Mouse (Mus musculus): Measurements from ENCODE around the gene Mettl15. TPM values are rescaled to one million over a fixed set of nuclear protein-coding genes. Genes with fewer than 3 reads are reported as not detected.
"Not testable (repeated sequence)": the region's sequence is repeated elsewhere in the genome, so short reads cannot be mapped to it uniquely, and the experiment has no call there.

The Mettl15 gene
- 1 to 10 TPM; 7.1 to 8.4 TPM for total RNA-seq (2021)
- polyA plus RNA-seq (2012; rRNA removed) = 0.93 and 1.0 TPM in 2 replicates
- long read RNA-seq, partial matches to known transcripts = 0 of 1 reads
- long read RNA-seq, other reads (novel, unspliced or antisense) = 1 of 1 reads

GRCm38 (mm10) chr2:109280600-109281340, at the start of gene Mettl15, which contains the start of gene Kif18a:
Gene Mettl15, minus strand, starts transcription at chr2:109280748.
Gene Kif18a, plus strand, starts transcription at chr2:109280738.
- DNase-seq = peak; percentile 97

GRCm38 (mm10) chr2:109311369-109311768, 30.8 kb upstream of the Mettl15 start:
- DNase-seq = no peak

DNA sequence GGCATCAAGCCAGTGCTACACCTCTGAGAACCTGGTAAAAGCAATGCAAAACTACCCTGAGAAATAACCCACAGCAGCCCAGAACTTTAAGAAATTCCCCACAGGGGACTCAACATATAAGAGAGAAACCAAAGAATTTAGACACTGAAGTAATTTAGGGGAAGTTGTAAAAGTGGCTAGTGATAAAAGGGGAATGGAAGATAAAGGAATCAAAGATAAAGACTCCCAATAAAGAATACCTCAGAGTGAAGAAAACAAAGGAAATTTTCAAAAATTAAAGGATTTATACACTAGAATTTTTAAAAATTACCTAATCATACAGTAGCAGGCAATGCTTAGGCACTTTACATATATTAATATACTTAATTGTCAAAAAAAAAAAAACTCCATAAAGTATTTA, 23.1 kb upstream of the Mettl15 start:
- DNase-seq = no peak

DNA sequence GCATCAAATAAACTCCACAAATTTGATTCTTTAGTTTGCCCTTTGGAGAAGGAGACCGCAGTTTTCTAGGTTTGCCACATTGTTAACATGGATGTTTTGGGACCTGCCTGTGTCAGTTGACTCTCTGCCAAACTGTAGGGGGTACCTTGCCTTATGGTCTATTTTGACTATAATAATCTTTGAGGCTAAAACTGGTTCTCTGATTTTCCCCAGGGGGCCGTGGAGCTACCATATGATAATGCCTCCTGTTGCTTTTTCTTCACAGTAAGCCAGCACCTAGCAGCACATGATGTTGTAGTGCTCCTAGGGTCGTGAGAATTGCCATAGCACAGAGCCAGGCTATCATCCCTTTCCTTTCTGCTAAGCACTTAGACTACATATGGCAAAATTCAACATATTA, 21.7 kb upstream of the Mettl15 start:
- DNase-seq = no peak

DNA sequence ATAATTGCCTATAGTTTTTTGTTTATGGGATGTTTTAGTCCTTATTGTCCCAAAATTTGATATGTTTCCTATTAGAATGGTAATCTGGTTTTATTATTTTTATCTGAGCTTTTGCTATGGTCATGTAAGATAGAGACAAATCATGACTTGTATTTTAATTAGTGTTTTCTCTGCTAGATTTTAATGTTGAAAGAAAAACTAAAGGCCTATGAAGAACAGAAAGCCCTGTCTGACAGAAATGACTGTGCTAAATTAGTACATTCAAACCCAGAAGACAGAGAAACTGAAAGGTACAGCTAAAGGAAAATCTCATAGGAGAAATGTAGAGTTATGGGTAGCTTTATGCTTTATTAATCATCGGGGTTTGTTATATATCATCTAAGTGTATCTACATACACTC, 17.6 kb upstream of the Mettl15 start:
- no peak for DNase-seq

DNA sequence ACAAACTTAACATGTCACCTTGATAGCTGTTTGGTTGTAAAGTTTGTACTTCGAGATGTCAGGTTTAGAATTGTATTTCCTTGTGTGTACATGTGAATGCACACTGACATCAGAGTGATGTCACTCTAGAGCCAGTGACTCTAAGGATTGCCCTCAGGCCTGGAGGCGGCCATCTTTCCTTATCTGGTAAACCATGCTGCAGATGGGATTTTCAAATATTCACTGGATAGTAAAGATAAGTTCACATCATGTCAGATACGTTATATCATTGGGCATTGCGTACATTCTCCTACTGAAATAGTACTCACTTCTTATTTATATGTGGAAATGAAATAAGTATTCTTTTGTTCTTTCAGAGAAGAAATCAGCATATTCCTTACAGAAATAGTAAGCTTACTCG, 15.7 kb upstream of the Mettl15 start:
- no peak for DNase-seq

DNA sequence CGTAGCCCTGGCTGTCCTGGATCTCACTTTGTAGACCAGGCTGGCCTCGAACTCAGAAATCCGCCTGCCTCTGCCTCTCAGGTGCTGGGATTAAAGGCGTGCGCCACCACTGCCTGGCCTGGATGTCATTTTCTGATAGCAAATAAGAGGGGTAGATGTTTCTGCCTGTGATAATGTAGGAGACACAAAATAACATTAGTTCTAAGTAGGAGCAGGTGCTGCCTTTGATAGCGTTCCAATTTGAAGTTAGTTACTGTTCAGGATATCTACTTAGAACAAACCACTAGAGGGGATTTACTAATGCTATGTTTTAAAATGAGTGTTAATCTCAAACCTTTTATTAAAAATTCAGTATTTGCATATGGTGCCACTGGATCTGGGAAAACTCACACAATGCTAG, 8.8 kb upstream of the Mettl15 start:
- DNase-seq = no peak

DNA sequence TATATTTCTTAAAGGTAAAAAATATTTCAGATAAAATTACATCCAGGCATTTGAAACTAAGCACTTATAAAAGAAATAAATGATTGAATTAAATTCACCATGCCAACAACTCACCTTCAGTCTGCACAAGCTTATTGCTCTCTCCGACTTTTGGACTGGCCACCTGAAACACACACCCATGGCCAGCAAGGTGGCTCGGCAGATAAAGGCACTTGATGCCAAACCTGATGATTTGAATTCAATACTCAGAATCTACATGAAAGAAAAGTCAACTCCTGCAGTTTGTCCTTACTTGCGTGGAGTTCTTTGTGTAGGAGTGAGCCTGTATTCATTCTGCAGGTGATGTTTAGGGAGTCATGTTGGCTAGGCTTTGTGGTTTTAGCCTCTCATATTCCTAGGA, 3.6 kb upstream of the Mettl15 start:
- no peak for DNase-seq

- DNase-seq = no peak
Measured at GRCm38 (mm10) chr2:109281341-109281690, 768 bp upstream of the Mettl15 start.

DNA sequence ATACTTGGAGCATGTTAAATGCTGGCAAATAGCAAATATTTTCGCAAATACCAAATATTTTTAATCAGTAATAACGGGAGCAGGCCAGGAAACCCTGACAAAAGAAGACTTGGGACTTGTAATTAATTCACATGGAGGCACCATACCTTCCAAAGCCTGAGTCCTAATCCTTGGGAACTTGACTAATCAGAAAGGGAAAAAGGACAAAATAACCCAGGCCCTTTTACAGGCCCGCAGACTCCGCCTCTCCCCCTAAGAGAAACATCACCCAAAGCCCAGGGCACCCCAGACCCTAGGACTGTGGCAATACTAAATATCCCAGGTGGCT, 312 bp downstream of the Mettl15 start:
- DNase-seq = no peak

- DNase-seq = peak; percentile 69
Measured at GRCm38 (mm10) chr2:109278036-109278435, 2.5 kb downstream of the Mettl15 start.

- DNase-seq = peak; percentile 2
Measured at GRCm38 (mm10) chr2:109277593-109277992, 3.0 kb downstream of the Mettl15 start.

GRCm38 (mm10) chr2:109273098-109273497, 7.5 kb downstream of the Mettl15 start:
- DNase-seq = no peak

- no peak for DNase-seq
Measured at GRCm38 (mm10) chr2:109262779-109263178, 17.8 kb downstream of the Mettl15 start.

DNA sequence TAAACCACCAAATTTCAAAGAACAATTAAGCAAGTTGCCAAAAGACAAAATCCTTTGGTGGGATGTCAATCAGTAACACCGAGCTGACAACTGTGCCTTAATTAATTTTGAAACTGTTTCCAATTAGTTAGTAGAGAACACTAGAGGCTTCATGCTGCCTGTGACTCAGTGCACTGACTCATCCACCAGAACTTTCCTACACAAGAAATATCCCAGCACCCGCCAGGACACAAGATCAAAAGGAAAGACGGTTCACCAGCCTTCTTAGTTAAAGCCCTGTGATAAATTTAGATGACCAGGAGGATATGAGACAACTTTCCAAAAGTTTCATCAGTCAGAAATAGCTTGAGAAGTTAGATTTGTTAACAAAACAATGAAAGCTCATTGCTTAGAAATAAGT, 38.6 kb downstream of the Mettl15 start:
- DNase-seq = peak; percentile 70

DNA sequence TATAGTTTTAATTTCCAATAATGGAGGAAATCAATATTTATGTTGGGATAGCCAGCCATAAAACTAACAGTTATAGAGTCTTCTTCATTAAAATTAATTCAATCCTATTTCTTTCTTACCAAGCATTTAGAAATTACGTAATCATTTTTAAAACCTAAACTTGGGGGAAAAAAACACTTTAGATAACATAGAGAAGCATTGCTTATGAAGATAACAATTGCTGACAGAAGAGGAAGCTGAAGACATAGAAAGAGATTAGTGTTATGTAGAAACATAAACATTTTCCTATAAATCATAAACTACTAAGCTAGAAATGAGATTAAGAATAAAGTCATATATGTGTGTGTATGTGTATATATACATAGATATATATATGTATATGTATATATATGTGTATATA, 44.8 kb downstream of the Mettl15 start:
- no peak for DNase-seq

- DNase-seq = no peak
Measured at GRCm38 (mm10) chr2:109233876-109234275, 46.7 kb downstream of the Mettl15 start.

DNA sequence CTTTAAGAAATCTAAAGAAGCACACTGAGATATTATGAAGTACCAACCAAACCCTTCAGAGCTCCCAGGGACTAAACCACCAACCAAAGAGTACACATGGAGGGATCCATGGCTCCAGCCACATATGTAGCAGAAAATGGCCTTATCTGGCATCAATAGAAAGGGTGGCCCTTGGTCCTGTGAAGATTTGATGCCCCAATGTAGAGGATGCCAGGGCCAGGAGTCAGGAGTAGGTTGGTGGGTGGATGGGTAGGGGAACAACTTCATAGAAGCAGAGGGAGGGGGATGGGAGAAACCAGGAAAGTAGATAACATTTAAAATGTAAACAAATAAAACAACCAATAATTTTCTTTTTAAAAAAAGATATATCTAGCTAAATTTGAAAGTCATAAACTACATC, 50.1 kb downstream of the Mettl15 start:
- no peak for DNase-seq

DNA sequence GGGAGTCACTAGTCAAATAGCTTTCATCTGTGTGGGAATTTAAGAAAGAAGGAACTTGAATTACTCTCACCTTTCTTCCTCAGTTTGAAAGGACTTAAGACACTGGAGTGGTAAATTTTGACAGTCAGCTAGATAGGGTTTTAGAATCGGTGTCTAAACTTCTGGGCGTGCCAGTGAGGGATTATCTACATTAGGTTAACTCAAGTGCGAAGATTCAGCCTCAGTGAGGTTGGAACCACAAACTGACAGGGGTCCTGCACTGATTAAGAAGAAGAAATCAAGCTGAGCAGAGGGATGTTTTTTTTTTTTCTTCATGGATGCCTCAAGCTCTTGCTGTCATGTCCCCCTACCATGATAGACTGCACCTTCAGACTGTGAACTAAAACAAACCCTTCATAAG, 53.4 kb downstream of the Mettl15 start:
- DNase-seq = no peak

DNA sequence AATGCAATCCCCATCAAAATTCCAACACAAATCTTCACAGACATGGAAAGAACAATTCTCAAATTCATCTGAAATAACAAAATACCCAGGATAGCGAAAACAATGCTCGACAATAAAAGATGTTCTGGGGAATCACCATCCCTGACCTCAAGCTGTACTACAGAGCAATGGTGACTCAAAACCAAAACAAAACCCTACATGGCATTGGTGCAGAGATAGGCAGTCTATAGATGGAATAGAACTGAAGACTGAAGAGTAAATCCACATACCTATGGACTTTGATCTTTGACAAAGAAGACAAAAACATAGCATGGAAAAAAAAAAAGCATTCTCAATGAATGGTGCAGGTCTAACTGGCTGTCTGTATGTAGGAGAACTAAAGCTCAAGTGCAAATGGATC, 59.1 kb downstream of the Mettl15 start:
- DNase-seq = no peak

DNA sequence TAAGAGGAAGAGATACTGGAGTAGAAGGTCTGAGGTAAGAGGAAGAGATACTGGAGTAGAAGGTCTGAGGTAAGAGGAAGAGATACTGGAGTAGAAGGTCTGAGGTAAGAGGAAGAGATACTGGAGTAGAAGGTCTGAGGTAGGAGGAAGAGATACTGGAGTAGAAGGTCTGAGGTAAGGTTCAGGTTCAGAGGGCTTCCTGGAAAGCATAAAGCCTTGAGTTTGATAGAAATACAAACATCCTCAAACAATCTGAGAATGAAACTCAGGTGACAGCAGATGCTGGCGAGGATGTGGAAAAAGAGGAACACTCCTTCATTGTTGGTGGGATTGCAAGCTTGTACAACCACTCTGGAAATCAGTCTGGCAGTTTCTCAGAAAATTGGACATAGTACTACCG, 63.9 kb downstream of the Mettl15 start:
- not testable (repeated sequence) for DNase-seq

- DNase-seq = not testable (repeated sequence)
Measured at GRCm38 (mm10) chr2:109210641-109211040, 69.9 kb downstream of the Mettl15 start.

GRCm38 (mm10) chr2:109208032-109208431, 72.5 kb downstream of the Mettl15 start:
- no peak for DNase-seq

GRCm38 (mm10) chr2:109182993-109183392, 97.6 kb downstream of the Mettl15 start:
- DNase-seq = no peak

All from adrenal gland, adult 2 months (tissue).